Mouse (Mus musculus) megakaryocyte, embryonic 14.5 days (primary cell): Measurements from ENCODE around the gene Smurf1.

ENCODE experiments used
- FLI1 ChIP-seq: IDR thresholded peaks from 2 replicates; pipeline ENCODE4 v1.6.1; 2012; ENCODE audit warnings: low read length, inconsistent platforms, mixed read lengths
- GATA1 ChIP-seq: IDR thresholded peaks from 3 replicates; pipeline ENCODE4 v1.6.1; 2012; ENCODE audit warnings: mixed read lengths, low read length, inconsistent platforms, borderline replicate concordance

GRCm38 (mm10) chr5:144979110-144979509 is 13.5 kb upstream of the Smurf1 start:
- TF ChIP-seq GATA1 (no peak), FLI1 (no peak)
